Mouse (Mus musculus) small intestine, adult 2 months (tissue): ENCODE data around the gene Sema3c.

Experiments used
- CTCF ChIP-seq: fragments of 200-500 bp; IDR thresholded peaks from 2 replicates; pipeline ENCODE4 v1.5.1; 2012; ENCODE audit warnings: low read depth, mild to moderate bottlenecking, control low read depth, inconsistent platforms, low read length, moderate library complexity, mixed read lengths; ENCODE audit not compliant: insufficient replicate concordance, insufficient read length; ENCODE audit errors: extremely low read depth
- POLR2A ChIP-seq: fragments of 200-500 bp; IDR thresholded peaks from 2 replicates; pipeline ENCODE4 v1.6.1; 2012; ENCODE audit warnings: low read depth, mild to moderate bottlenecking, control low read depth, inconsistent platforms, low read length, moderate library complexity

GRCm38 (mm10) chr5:17766006-17766677 is 192.1 kb downstream of the Sema3c start:
- no peak for TF ChIP-seq POLR2A
- no peak for TF ChIP-seq CTCF
